Mouse (Mus musculus) intestine, postnatal 0 days (tissue): ENCODE data around the gene Alg9. TPM values are rescaled to one million over a fixed set of nuclear protein-coding genes. Genes with fewer than 3 reads are reported as not detected.

ENCODE experiments used
- ATAC-seq: fragments of 200-750 bp; cut with Nextera tagmentation; 2 replicates; pipeline ENCODE4 v1.8.0; 2017; ENCODE audit warnings: mild to moderate bottlenecking, moderate TSS enrichment, moderate library complexity
- H3K27ac ChIP-seq: fragments of 300-500 bp; sonication (generic); 2 replicates; pipeline ENCODE4 v1.5.1; 2014; ENCODE audit warnings: mild to moderate bottlenecking, low read depth, low read length, moderate library complexity
- H3K27me3 ChIP-seq: fragments of 300-500 bp; sonication (generic); replicated peaks from 2 replicates; pipeline ENCODE4 v1.6.1; 2014; ENCODE audit warnings: low read length, mixed read lengths; ENCODE audit not compliant: control insufficient read depth, insufficient read depth
- H3K36me3 ChIP-seq: fragments of 300-500 bp; sonication (generic); 2 replicates; pipeline ENCODE4 v1.6.1; 2014; ENCODE audit warnings: mild to moderate bottlenecking, moderate library complexity; ENCODE audit not compliant: control insufficient read depth, insufficient read depth
- H3K4me1 ChIP-seq: fragments of 300-500 bp; sonication (generic); replicated peaks from 2 replicates; pipeline ENCODE4 v1.6.1; 2014; ENCODE audit warnings: antibody characterized with exemption, low read length, mixed read lengths; ENCODE audit not compliant: control insufficient read depth, insufficient read depth
- H3K4me2 ChIP-seq: fragments of 300-500 bp; sonication (generic); replicated peaks from 2 replicates; pipeline ENCODE4 v1.6.1; 2014; ENCODE audit warnings: low read depth, mild to moderate bottlenecking, moderate library complexity
- H3K4me3 ChIP-seq: fragments of 300-500 bp; sonication (generic); 2 replicates; pipeline ENCODE4 v1.5.1; 2014; ENCODE audit warnings: low read depth, low read length
- H3K9ac ChIP-seq: fragments of 300-500 bp; sonication (generic); 2 replicates; pipeline ENCODE4 v1.6.1; 2014; ENCODE audit warnings: mild to moderate bottlenecking, low read depth, low read length
- H3K9me3 ChIP-seq: fragments of 300-500 bp; sonication (generic); 2 replicates; pipeline ENCODE4 v1.6.1; 2016; ENCODE audit warnings: mixed run types; ENCODE audit not compliant: control insufficient read depth
- CTCF ChIP-seq: sonication (generic); IDR thresholded peaks from 2 replicates; pipeline ENCODE4 v1.5.1; 2016; ENCODE audit warnings: low read depth, mild to moderate bottlenecking, control low read depth, antibody characterized with exemption, moderate library complexity
- WGBS: fragments of 180-500 bp; shearing (Covaris S2); extraction: QIAGEN DNeasy Blood & Tissue Kit; methylation state at CpG from one replicate; pipeline ENCODE4 v1.1.7; 2014; 5-methylcytosine and 5-hydroxymethylcytosine counted together
- polyA plus RNA-seq: library from polyadenylated mRNA; unstranded; fragments of >200 nt; fragmentation: Nextera tagmentation; extraction: Ambion mirVana; gene quantifications from 2 replicates; pipeline ENCODE4 v1.2.1, GENCODE M21; 2015

Alg9 gene
- polyA plus RNA-seq, 1 experiment from 2014 or later, result 17.3 TPM

GRCm38 (mm10) chr9:50795266-50795665, 20.4 kb downstream of the Alg9 start:
- Histone ChIP-seq H3K9me3 (no peaks in the 10 kb centered on the region), H3K27me3 (no peaks in the 10 kb centered on the region), H3K4me1 (no peaks in the 10 kb centered on the region), H3K4me2 (no peak overlapping the region), H3K36me3 (peaks cover 26% of the 10 kb centered on the region), H3K4me3 (no peak overlapping the region), H3K27ac (no peak overlapping the region), H3K9ac (no peak overlapping the region)
- 93% methylated on average over 3 of the region's 3 CpGs for whole genome bisulfite sequencing
- TF ChIP-seq CTCF, result no peak
- ATAC-seq, result no peak

- Histone ChIP-seq H3K9me3 (no peaks in the 10 kb centered on the region), H3K4me3 (no peak overlapping the region), H3K36me3 (peaks cover 22% of the 10 kb centered on the region), H3K4me1 (no peaks in the 10 kb centered on the region), H3K27ac (no peak overlapping the region), H3K9ac (no peak overlapping the region), H3K27me3 (no peaks in the 10 kb centered on the region), H3K4me2 (no peak overlapping the region)
- 94% methylated on average over 8 of the region's 8 CpGs for WGBS
- no peak for ATAC-seq
- no peak for TF ChIP-seq CTCF
Observed at GRCm38 (mm10) chr9:50796776-50797175, 22.0 kb downstream of the Alg9 start.

- ATAC-seq, result no peak
- Histone ChIP-seq H3K9ac (no peak overlapping the region), H3K27me3 (no peaks in the 10 kb centered on the region), H3K4me3 (no peak overlapping the region), H3K9me3 (no peaks in the 10 kb centered on the region), H3K4me2 (no peak overlapping the region), H3K36me3 (peaks cover 26% of the 10 kb centered on the region), H3K27ac (no peak overlapping the region), H3K4me1 (no peaks in the 10 kb centered on the region)
- TF ChIP-seq CTCF, result no peak
- WGBS, result 90% methylated on average over 7 of the region's 7 CpGs
Observed at GRCm38 (mm10) chr9:50797641-50798040, 22.8 kb downstream of the Alg9 start.

GRCm38 (mm10) chr9:50798368-50798767, 23.5 kb downstream of the Alg9 start:
- H3K4me3 ChIP-seq, result no peak overlapping the region
- H3K4me2 ChIP-seq, result no peak overlapping the region
- H3K27me3 ChIP-seq, result no peaks in the 10 kb centered on the region
- WGBS, result 50% methylated on average over 5 of the region's 5 CpGs
- H3K9ac ChIP-seq, result no peak overlapping the region
- no peak for ATAC-seq
- H3K9me3 ChIP-seq, result no peaks in the 10 kb centered on the region
- H3K4me1 ChIP-seq, result no peaks in the 10 kb centered on the region
- peaks cover 32% of the 10 kb centered on the region for H3K36me3 ChIP-seq
- TF ChIP-seq CTCF, result no peak
- no peak overlapping the region for H3K27ac ChIP-seq

- Histone ChIP-seq H3K4me2 (no peak overlapping the region), H3K9me3 (no peaks in the 10 kb centered on the region), H3K27ac (no peak overlapping the region), H3K4me3 (no peak overlapping the region), H3K27me3 (no peaks in the 10 kb centered on the region), H3K4me1 (no peaks in the 10 kb centered on the region), H3K36me3 (peaks cover 44% of the 10 kb centered on the region), H3K9ac (no peak overlapping the region)
- peak; percentile 83 for TF ChIP-seq CTCF
- 72% methylated on average over 2 of the region's 2 CpGs for WGBS
- no peak for ATAC-seq
Observed at GRCm38 (mm10) chr9:50800985-50801384, 26.2 kb downstream of the Alg9 start.

GRCm38 (mm10) chr9:50803055-50803671, 28.3 kb downstream of the Alg9 start:
- no peaks in the 10 kb centered on the region for H3K27me3 ChIP-seq
- H3K27ac ChIP-seq, result no peak overlapping the region
- H3K4me2 ChIP-seq, result no peak overlapping the region
- H3K4me3 ChIP-seq, result no peak overlapping the region
- no peak for TF ChIP-seq CTCF
- peaks cover 61% of the 10 kb centered on the region for H3K36me3 ChIP-seq
- H3K9ac ChIP-seq, result no peak overlapping the region
- 84% methylated on average over 7 of the region's 7 CpGs for WGBS
- no peaks in the 10 kb centered on the region for H3K4me1 ChIP-seq
- H3K9me3 ChIP-seq, result no peaks in the 10 kb centered on the region
- ATAC-seq, result no peak

GRCm38 (mm10) chr9:50808471-50808870, 33.7 kb downstream of the Alg9 start:
- Histone ChIP-seq H3K27me3 (no peaks in the 10 kb centered on the region), H3K9me3 (no peaks in the 10 kb centered on the region), H3K36me3 (peaks cover 67% of the 10 kb centered on the region), H3K9ac (no peak overlapping the region), H3K4me3 (no peak overlapping the region), H3K4me2 (no peak overlapping the region), H3K4me1 (no peaks in the 10 kb centered on the region), H3K27ac (no peak overlapping the region)
- 90% methylated on average over 6 of the region's 6 CpGs for WGBS
- no peak for TF ChIP-seq CTCF
- no peak for ATAC-seq
